Comparison of ENCODE assay signal across 10 mouse cellular contexts in genomic region chr7:81161666-81162065, GRCm38 (mm10). TPM values are rescaled to one million over a fixed set of nuclear protein-coding genes. Genes with fewer than 3 reads are reported as not detected.
DNase-seq lines count a peak whose midpoint lies in the region; ATAC-seq and TF ChIP-seq lines count a peak whose summit lies in the region.
"Had no signal": no experiment of that assay in that cellular context is flagged by ENCODE, and none has a peak within 500 bp of the region (broad histone marks: within the 10 kb centered on the region; RNA-seq: fewer than 3 reads in every experiment).

No protein-coding gene starts in this region.

- no peaks in the 10 kb centered on the region for H3K36me3 ChIP-seq in hindbrain, embryonic 11.5 days (ENCODE audit: control insufficient read depth, insufficient read depth, low read length)
- H3K36me3 ChIP-seq in hindbrain, embryonic 12.5 days, result no peaks in the 10 kb centered on the region
- H3K36me3 ChIP-seq in E14TG2a.4 (ENCODE audit: insufficient read depth, low read length), result peaks cover 93% of the 10 kb centered on the region
- H3K36me3 ChIP-seq: embryonic facial prominence, embryonic 12.5 days had no signal

- 71% methylated on average over 9 of the region's 9 CpGs for WGBS in hindbrain, embryonic 11.5 days
- 70% methylated on average over 9 of the region's 9 CpGs for WGBS in hindbrain, embryonic 12.5 days

- H3K4me1 ChIP-seq in hindbrain, embryonic 11.5 days (replicated peaks; ENCODE audit: control insufficient read depth, insufficient read depth, low read length), result no peaks in the 10 kb centered on the region
- H3K4me1 ChIP-seq in hindbrain, embryonic 12.5 days, result no peaks in the 10 kb centered on the region
- H3K4me1 ChIP-seq in E14TG2a.4 (replicated peaks; ENCODE audit: low read depth, low read length), result peaks cover 37% of the 10 kb centered on the region
- H3K4me1 ChIP-seq: embryonic facial prominence, embryonic 12.5 days had no signal

- peak; percentile 53 for TF ChIP-seq CTCF in E14TG2a.4 (conservative IDR thresholded peaks at IDR 0.05; ENCODE audit: low read length)

- peak; percentile 75 for DNase-seq in hindbrain, embryonic 11.5 days (ENCODE audit: low spot score)
- peak; percentile 75 for DNase-seq in 416B (ENCODE audit: low read depth)
- peak; percentile 44 for DNase-seq in embryo, embryonic 9.5 days (ENCODE audit: extremely low spot score)
- DNase-seq in lung, postnatal 10 days, result peak; percentile 56
- DNase-seq in ovary, postnatal 36 days (ENCODE audit: low spot score), result no peak

- H3K4me2 ChIP-seq in hindbrain, embryonic 11.5 days (replicated peaks; ENCODE audit: low read depth, low read length), result no peak overlapping the region
- no peak overlapping the region for H3K4me2 ChIP-seq in hindbrain, embryonic 12.5 days (replicated peaks)
- H3K4me2 ChIP-seq: embryonic facial prominence, embryonic 12.5 days had no signal

- H3K9ac ChIP-seq in hindbrain, embryonic 11.5 days (ENCODE audit: low read depth, low read length), result no peak overlapping the region
- H3K9ac ChIP-seq in hindbrain, embryonic 12.5 days, result no peak overlapping the region
- H3K9ac ChIP-seq: embryonic facial prominence, embryonic 12.5 days had no signal

- no peak overlapping the region for H3K4me3 ChIP-seq in hindbrain, embryonic 11.5 days (ENCODE audit: low read depth, low read length)
- H3K4me3 ChIP-seq in hindbrain, embryonic 12.5 days, result no peak overlapping the region
- no peak overlapping the region for H3K4me3 ChIP-seq in E14TG2a.4 (replicated peaks; ENCODE audit: low read length)
- H3K4me3 ChIP-seq: embryonic facial prominence, embryonic 12.5 days had no signal

- no peaks in the 10 kb centered on the region for H3K27me3 ChIP-seq in hindbrain, embryonic 11.5 days (ENCODE audit: control insufficient read depth, insufficient read depth, low read length)
- H3K27me3 ChIP-seq in hindbrain, embryonic 12.5 days, result no peaks in the 10 kb centered on the region
- H3K27me3 ChIP-seq in E14TG2a.4 (ENCODE audit: insufficient read depth, low read length), result no peaks in the 10 kb centered on the region

- H3K27ac ChIP-seq in hindbrain, embryonic 11.5 days (ENCODE audit: low read depth, low read length), result no peak overlapping the region
- H3K27ac ChIP-seq in hindbrain, embryonic 12.5 days, result no peak overlapping the region
- H3K27ac ChIP-seq: embryonic facial prominence, embryonic 12.5 days had no signal

- H3K9me3 ChIP-seq in hindbrain, embryonic 11.5 days (ENCODE audit: control insufficient read depth, low read length), result no peaks in the 10 kb centered on the region
- no peaks in the 10 kb centered on the region for H3K9me3 ChIP-seq in hindbrain, embryonic 12.5 days (replicated peaks)
- no peaks in the 10 kb centered on the region for H3K9me3 ChIP-seq in E14TG2a.4 (ENCODE audit: low read length)
- H3K9me3 ChIP-seq: embryonic facial prominence, embryonic 12.5 days had no signal

- ATAC-seq in hindbrain, embryonic 11.5 days (ENCODE audit: low FRiP score), result no peak
- ATAC-seq in hindbrain, embryonic 12.5 days (ENCODE audit: low FRiP score), result no peak
- ATAC-seq in frontal cortex, adult (ENCODE audit: low TSS enrichment), result no peak

RNA-seq across cellular contexts. Expression of gene Slc28a1, which starts 47.1 kb away (rescaled TPM):
- polyA plus RNA-seq in hindbrain, embryonic 11.5 days (2014; fragmentation: Nextera tagmentation; extraction: Ambion mirVana), result 0.06 TPM in 1 of 2 replicates, not detected in the other
- polyA plus RNA-seq in hindbrain, embryonic 12.5 days (2016; fragmentation: Nextera tagmentation; extraction: Ambion mirVana), result not detected in 2 replicates
- polyA plus RNA-seq: embryonic facial prominence, embryonic 12.5 days; neural tube, embryonic 14.5 days had no signal

RNA-seq across cellular contexts. Expression of gene Pde8a, which starts 51.7 kb away (rescaled TPM):
- polyA plus RNA-seq in hindbrain, embryonic 11.5 days (2014; fragmentation: Nextera tagmentation; extraction: Ambion mirVana), result 2.5 and 3.3 TPM in 2 replicates
- polyA plus RNA-seq in hindbrain, embryonic 12.5 days (2016; fragmentation: Nextera tagmentation; extraction: Ambion mirVana), result 4.1 and 4.2 TPM in 2 replicates
